Mouse (Mus musculus) fat pad, adult 2 months (tissue): Measurements from ENCODE around the gene Tex30.
A peak's percentile ranks its signal among the peaks of the same experiment; 100 is the strongest.
"Not testable (repeated sequence)": the region's sequence is repeated elsewhere in the genome, so short reads cannot be mapped to it uniquely, and the experiment has no call there.

Source experiments
- DNase-seq: peaks from one replicate; pipeline ENCODE4 v3.0.0-alpha.2; 2011; ENCODE audit warnings: low read depth, low spot score; ENCODE audit errors: extremely low read depth

Tex30 gene

DNA sequence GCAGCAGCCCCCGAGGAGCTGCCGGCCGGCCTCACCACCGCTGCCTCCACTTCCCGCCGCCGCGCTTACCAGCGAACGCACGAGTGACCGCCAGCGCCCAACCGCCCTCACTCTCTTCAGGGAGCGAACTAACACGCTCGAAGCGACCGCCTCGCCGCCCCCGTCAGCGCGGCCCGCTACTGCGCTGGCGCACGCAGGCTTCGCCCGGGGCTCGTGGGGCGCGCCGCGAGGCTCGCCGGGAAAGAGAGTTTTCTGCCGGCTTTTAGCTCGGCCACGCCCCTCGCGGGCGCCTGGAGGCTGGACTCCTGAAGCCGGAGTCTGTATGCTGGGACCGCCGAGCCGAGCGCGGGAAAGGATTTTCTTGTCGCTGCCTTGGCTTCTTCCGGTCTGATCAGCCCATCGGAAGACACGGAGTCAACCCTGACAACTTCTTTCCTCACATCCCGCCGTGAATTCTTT, at the start of gene Tex30:
Gene Tex30 (minus strand): TSS at position 183 of the 459 bp plus-strand sequence.
- DNase-seq: peak; percentile 33

- no peak for DNase-seq
These were observed 46.5 kb upstream of the Tex30 start for GRCm38 (mm10) chr1:44148706-44149105.

GRCm38 (mm10) chr1:44147563-44148381, 45.5 kb upstream of the Tex30 start, which contains the start of gene Ercc5:
Ercc5 (plus strand) TSS chr1:44147744.
- DNase-seq: peak; percentile 46

DNA sequence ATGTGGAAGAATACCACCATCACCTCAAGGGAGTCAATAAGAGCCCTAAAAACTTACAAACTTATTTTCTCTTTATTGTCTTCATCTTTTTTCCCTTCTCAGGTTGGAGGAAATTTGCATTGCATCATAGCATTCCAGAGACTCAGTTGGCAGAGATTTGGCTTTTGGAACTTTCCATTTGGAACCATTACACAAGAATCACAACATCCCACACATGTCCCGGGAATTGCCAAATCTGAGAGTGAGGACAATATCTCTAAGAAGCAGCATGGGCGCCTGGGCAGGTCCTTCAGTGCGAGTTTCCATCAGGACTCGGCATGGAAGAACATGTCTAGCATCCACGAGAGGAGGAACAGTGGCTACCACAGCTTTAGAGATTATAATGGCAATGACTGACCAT, 40.5 kb upstream of the Tex30 start:
- DNase-seq: peak; percentile 81

DNA sequence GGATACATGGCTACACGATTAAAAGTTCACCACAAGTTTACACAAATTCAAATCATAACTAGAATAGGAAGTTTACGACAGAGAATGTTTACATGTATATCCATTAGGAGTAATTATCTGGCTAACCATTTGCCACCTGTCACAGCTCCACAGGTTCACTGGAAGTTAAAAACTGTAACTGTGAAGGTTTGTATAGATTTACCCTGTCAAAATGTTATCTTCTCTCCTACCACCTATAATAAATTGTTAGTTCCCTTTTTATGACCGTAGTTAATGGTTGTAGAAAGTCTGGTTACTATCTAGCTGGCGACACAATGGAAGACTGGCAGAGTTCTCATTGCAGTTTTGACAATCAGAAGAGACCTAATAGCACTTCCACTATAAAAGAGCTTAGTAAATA, 38.0 kb upstream of the Tex30 start:
- DNase-seq: no peak

DNA sequence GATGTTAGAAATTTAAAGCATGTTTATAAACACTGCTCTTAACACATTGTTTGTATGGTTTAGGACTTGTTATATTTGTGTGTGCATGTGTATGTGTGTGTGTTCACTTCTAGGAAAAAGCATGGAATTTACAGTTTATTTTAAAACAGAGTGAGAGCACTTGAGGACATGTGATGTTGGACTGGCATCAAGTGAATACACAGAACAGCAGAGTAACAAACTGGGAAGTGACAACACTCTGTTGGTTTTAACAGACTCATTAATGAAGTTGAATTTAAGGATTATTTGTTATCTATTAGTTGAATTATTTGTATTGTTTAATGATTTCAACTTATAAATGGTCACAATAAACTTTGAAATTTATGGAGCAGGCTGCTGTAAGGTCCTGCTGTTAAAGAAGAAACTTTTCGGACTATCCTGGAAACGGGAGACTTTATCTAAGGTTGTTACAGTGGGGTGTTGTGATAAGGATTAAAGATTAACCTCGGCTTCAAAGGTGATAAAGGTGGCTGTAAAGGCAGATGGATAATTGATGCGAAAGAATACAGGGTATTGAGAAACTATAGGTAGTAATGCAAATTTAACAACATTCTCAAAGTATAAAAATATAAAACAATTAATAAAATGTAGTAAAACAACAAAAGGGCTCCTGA, 27.8 kb upstream of the Tex30 start:
- DNase-seq: no peak

- no peak for DNase-seq
These were observed 23.3 kb upstream of the Tex30 start for GRCm38 (mm10) chr1:44125590-44125989.

GRCm38 (mm10) chr1:44122256-44122655, 20.0 kb upstream of the Tex30 start:
- no peak for DNase-seq

DNA sequence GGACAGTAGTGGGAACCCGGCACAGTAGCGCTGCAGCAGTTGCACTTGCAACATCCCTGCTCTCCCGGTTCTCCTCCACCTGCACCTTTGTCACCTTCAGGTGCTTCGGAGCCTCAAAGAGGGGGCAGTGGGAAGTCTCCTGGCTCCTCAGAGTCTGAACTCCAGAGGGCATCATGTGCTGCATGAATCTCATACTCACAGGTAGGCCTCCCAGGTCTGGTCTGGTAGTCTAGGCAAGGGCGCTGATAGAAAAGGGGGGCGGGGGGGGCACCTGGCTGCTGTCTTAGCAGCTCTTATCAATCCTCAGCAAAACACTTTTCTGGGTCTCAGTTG, 17.8 kb upstream of the Tex30 start:
- no peak for DNase-seq

DNA sequence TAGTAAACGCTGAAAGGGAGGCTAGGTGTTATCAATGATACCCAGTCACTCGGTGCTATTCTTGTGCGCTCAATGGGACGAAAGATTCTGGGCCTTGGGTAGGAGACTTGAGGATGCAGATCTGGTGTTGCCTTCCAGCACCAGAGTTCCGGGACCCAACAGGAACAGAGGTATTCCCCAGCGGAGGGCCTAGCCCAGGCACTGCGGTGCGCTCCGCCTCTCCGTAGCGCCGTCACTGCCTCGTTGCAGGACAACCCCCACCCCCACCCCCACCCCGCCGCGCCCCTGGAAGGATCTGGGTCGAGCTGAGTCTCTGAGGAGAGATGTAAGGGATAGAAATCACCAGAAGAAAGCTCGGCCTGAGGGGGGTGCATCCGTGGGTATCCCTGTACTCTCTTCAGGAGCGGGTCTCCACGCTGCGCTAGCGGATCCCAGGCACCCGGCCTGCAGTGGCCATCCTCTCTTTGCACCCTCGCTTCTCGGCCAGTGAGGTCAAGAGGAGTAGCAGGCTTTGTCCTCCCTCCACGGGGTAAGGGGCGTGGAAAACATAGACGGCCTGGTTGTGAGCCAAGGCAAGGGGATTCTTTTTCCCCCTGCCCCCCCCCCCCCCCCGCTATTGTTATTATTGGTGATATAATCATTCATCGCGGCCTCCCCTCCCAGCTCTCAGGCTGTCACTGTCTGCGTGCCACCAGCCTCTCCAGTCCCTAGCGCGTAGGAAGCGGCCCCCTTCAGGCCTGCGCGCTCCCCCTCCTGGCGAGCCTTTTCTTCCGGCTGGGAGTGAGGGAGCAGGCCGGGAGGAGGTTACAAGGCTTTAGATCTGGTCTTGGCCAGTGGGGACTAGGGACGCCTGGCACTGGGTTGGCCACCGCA, 17.2 kb upstream of the Tex30 start:
- no peak for DNase-seq

DNA sequence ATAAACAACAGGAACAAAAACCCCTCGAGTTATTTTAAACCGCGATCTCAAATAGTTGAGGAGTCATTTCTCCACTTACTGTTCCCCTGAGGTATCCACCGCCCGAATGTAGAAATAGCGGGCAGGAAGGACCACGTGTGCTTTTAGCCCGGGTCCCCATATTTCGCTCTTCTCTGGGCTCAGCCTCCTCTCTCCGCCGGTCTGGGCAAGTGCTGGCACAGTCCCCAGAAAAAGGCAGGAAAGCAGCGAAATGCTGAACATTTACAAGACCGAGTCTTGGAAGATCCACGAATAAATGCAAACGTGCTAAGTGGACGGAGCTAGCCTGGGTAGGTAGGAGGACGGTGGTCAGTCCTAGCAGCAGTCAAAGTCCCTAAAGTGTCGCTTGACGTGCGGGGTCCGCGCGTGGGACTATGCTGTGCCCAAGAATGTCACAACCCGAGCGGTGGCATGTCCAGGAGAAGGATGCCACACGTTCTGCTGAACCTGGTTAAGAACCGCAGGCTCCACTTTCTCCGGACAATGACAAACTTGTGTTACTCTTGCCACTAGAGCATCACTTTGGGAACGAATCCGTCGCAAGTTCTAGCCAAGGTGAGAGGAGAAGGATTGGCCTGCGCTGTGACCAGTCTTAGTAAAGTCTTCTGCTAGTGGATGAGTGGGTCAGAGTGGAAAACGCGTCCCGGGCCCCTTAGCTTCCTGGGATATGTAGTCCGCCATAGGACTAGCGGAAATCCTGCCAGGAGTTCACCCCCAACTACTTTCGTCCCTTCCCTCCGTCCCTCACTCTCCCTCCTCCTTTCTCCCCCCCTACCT, 16.2 kb upstream of the Tex30 start, which contains the start of the genes Kdelc1 and Bivm:
Gene Kdelc1 (minus strand): TSS at position 570 of the 816 bp plus-strand sequence.
Gene Bivm (plus strand): TSS at position 719 of the 816 bp plus-strand sequence.
- DNase-seq: peak; percentile 88

DNA sequence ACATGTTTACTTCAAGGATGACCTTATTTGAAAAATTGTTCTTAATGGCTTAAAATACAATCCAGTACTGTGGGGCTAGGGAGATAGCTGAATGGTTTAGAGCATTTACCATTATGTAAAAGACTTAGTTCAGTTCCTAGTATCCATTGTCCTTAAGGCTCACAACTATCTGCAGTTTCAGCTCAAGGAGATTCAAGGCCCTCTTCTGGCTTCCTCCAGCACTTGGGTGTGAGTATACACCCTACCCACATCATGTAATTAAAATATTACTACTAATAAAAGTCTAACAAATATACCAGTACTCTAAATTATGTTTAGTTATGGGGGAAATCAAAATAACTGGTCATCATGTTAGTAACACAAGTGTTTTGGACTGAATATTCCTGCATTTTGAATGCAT, 15.3 kb upstream of the Tex30 start:
- DNase-seq: no peak

- DNase-seq: no peak
These were observed 698 bp upstream of the Tex30 start for GRCm38 (mm10) chr1:44102939-44103338.

GRCm38 (mm10) chr1:44101448-44102225, 604 bp downstream of the Tex30 start:
- no peak for DNase-seq

DNA sequence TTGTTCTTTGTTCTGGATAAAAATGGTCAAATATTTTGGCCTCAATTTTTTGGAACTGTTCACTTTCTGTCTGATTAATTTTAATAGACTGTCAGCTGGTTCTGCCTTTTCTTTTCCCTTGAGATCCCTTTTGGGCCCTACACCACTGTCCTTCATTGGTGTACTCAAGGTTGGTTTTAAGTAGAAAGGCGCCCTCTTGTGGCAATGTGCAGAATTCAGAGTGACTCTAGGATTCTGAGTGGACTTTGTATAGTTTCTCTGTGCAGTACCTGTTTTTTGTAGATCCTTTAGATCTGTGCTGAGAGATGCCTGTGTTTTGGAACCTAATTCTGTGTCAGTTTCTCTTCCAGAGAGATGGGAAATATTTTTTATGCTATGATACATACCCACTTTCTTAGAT, 37.6 kb downstream of the Tex30 start:
- DNase-seq: no peak

- DNase-seq: no peak
These were observed 38.8 kb downstream of the Tex30 start for GRCm38 (mm10) chr1:44063439-44063838.

- DNase-seq: no peak
These were observed 40.4 kb downstream of the Tex30 start, which contains the start of gene Gm8251 for GRCm38 (mm10) chr1:44061836-44062235. Gm8251 (minus strand) TSS chr1:44061936.

DNA sequence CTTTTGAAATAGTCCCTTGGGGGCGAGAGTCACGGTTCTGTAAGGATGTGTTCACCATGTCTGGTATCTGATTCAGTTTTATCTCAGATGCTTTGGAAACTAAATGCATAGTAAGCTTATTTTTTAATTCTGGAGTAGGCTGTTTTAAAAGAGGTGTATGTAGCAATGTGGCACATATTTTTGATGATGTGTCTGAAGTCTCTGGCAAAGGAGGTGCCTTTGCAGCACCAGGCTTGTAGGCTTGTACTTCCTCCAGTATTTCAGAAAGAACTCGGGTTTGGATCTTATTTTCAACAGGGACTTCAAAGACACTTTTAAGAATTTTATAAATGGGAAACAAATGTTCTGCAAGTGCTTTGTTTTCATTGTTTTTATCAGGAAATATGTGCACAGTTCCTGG, 44.4 kb downstream of the Tex30 start:
- DNase-seq: no peak

DNA sequence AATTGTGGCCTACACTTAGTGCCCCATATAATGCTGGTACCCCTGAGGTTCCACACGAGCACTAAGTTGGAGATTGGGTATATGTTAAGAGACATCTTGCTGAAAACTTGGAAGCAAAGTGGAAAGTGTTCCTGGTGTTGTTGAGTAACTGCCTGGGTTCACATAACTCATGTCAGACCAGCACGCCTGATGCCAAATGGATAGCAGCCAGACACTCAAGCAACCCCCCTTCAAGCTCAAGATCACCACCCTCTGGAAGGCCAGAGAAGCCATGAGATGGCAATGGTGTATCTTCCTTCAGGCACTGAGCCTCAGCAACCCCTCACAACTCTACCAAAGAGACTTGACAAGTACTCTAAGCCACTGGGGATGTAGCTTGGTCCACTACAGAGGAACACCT, 55.7 kb downstream of the Tex30 start:
- no peak for DNase-seq

- not testable (repeated sequence) for DNase-seq
These were observed 56.6 kb downstream of the Tex30 start for GRCm38 (mm10) chr1:44045689-44046088.
